Mouse (Mus musculus): ENCODE measurements around the gene Galnt3. TPM values are rescaled to one million over a fixed set of nuclear protein-coding genes. Genes with fewer than 3 reads are reported as not detected.
A peak's percentile ranks its signal among the peaks of the same experiment; 100 is the strongest.

Gene Galnt3
- 7.0 and 9.4 TPM in 2 replicates for polyA plus RNA-seq (2014; fragmentation: Nextera tagmentation; extraction: Ambion mirVana)

DNA sequence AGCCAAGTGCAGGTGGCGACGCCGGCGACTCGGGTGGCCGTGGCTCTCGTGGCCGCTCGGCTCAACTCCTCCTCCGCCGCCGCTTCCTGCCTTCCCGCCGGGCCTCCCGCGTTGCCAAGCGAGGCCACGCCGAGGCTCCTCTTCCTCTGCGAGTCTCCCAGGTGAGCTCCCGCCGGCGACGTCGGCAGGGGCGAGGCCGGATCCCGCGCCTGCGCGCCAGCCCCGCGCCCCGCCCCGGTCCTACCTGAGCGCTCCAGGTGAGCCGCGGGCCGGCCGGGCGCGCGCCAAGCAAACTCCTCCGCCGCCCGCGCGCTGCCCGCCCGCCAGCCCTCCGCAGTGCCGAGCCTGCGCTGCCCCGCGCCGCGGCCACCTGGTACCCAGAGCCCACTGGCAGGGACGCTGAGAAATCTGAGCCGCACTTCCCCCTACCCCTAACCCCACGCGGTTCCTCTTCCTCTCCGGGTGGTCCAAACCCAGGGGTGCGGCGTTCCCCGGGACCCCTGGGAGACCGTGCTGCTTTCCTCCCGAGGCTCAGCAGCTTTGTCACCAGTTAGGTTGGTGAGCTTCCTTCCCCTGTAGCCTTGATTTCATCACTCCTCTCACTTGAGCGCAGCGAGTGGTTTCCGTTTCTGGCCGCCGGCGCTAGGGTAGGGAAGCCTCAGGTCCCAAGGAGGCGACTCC is at the start of gene Galnt3:
Gene Galnt3, minus strand, starts transcription at position 404 of the 681 bp plus-strand sequence.
- Histone ChIP-seq H3K4me1 (ENCODE audit: control insufficient read depth, insufficient read depth, low read length) (no peaks in the 10 kb centered on the region), H3K27me3 (ENCODE audit: control insufficient read depth, insufficient read depth, low read length) (peaks cover 18% of the 10 kb centered on the region), H3K27ac (ENCODE audit: low read depth, low read length) (no peak within 1 kb of the TSS), H3K9me3 (ENCODE audit: control insufficient read depth, low read length) (no peaks in the 10 kb centered on the region), H3K36me3 (ENCODE audit: control insufficient read depth, insufficient read depth, low read length) (no peaks in the 10 kb centered on the region), H3K4me3 (ENCODE audit: low read length) (peak within 1 kb of the TSS; percentile 72), H3K9ac (ENCODE audit: low read depth, low read length) (peak within 1 kb of the TSS; percentile 66), H3K4me2 (replicated peaks; ENCODE audit: low read depth, low read length) (peak within 1 kb of the TSS; percentile 100)
- under 1% methylated on average over 41 of the region's 74 CpGs for WGBS
- peak; percentile 77 for ATAC-seq (ENCODE audit: low FRiP score, low TSS enrichment)

DNA sequence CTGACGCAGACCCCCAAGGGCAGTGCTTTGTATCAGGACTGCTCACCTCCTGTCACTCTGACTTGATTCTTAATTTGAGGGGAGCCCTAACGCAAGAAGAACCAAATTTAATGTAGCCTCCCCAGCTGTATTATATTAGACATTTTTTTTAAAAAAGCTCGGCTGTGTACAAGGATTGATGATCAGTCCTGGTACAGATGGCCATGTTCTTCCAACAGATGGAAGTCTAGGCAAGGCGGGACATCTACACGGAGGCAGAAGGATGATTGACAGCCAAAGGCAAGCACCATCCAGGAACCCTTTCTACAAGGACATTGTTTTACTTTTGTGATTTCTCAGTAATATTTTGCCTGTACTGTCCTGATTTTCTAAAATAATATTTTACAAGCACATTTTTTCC is 48.3 kb upstream of the Galnt3 start:
- ATAC-seq (ENCODE audit: low FRiP score, low TSS enrichment), result no peak
- no peak overlapping the region for H3K27ac ChIP-seq (ENCODE audit: low read depth, low read length)
- H3K36me3 ChIP-seq (ENCODE audit: control insufficient read depth, insufficient read depth, low read length), result no peaks in the 10 kb centered on the region
- no peak overlapping the region for H3K4me2 ChIP-seq (replicated peaks; ENCODE audit: low read depth, low read length)
- no peaks in the 10 kb centered on the region for H3K4me1 ChIP-seq (ENCODE audit: control insufficient read depth, insufficient read depth, low read length)
- no peaks in the 10 kb centered on the region for H3K9me3 ChIP-seq (ENCODE audit: control insufficient read depth, low read length)
- no peaks in the 10 kb centered on the region for H3K27me3 ChIP-seq (ENCODE audit: control insufficient read depth, insufficient read depth, low read length)
- no peak overlapping the region for H3K4me3 ChIP-seq (ENCODE audit: low read length)
- WGBS, result 83% methylated on average over 5 of the region's 5 CpGs
- H3K9ac ChIP-seq (ENCODE audit: low read depth, low read length), result no peak overlapping the region

DNA sequence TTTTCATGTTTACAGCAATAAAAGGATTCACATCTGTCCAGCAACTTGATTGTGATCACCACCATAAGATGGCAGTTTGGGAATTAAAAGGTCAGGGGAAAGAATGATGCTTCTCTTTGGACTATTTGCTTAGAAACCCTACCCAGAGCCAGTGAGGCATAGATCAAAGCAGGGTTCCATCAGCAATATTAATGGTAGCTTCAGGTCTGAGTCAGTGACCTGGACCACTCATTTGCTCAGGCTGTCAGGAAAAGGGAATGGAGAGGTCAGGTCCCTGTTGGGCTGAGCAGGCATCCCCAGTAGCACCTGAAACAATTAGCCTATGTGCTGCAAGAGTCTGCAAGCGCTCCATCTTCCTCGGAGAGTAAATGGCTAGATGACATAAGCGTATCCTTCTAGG is 46.8 kb upstream of the Galnt3 start:
- Histone ChIP-seq H3K36me3 (ENCODE audit: control insufficient read depth, insufficient read depth, low read length) (no peaks in the 10 kb centered on the region), H3K27me3 (ENCODE audit: control insufficient read depth, insufficient read depth, low read length) (no peaks in the 10 kb centered on the region), H3K27ac (ENCODE audit: low read depth, low read length) (no peak overlapping the region), H3K4me3 (ENCODE audit: low read length) (no peak overlapping the region), H3K4me1 (ENCODE audit: control insufficient read depth, insufficient read depth, low read length) (no peaks in the 10 kb centered on the region), H3K4me2 (replicated peaks; ENCODE audit: low read depth, low read length) (peak overlapping the region; percentile 33; the same call in 1 of the 2 replicates), H3K9ac (ENCODE audit: low read depth, low read length) (no peak overlapping the region), H3K9me3 (ENCODE audit: control insufficient read depth, low read length) (no peaks in the 10 kb centered on the region)
- 36% methylated on average over 3 of the region's 3 CpGs for WGBS
- peak; percentile 89 for ATAC-seq (ENCODE audit: low FRiP score, low TSS enrichment)

DNA sequence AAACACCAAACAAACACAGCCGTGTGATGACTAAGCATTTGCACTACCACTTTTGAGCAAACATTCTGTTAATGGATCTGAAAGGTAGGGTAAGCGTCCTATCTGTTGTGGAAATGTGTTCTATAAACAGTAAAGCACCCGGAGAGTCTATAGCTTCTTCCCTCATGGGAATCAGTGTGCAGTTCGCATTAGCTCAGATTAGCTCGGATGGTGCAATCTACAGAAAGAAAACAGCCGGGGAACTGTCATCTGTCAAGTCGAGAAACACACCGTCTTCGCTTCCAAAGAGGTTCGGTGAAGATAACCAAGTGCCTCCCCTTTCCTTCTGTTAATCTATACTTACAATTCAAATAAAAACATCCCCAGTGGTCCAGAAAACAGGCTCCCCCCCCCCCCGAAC is 45.9 kb upstream of the Galnt3 start:
- H3K9ac ChIP-seq (ENCODE audit: low read depth, low read length), result no peak overlapping the region
- H3K27ac ChIP-seq (ENCODE audit: low read depth, low read length), result no peak overlapping the region
- no peak for ATAC-seq (ENCODE audit: low FRiP score, low TSS enrichment)
- no peak overlapping the region for H3K4me3 ChIP-seq (ENCODE audit: low read length)
- no peaks in the 10 kb centered on the region for H3K9me3 ChIP-seq (ENCODE audit: control insufficient read depth, low read length)
- H3K27me3 ChIP-seq (ENCODE audit: control insufficient read depth, insufficient read depth, low read length), result no peaks in the 10 kb centered on the region
- H3K4me2 ChIP-seq (replicated peaks; ENCODE audit: low read depth, low read length), result no peak overlapping the region
- WGBS, result 49% methylated on average over 11 of the region's 11 CpGs
- H3K36me3 ChIP-seq (ENCODE audit: control insufficient read depth, insufficient read depth, low read length), result no peaks in the 10 kb centered on the region
- H3K4me1 ChIP-seq (ENCODE audit: control insufficient read depth, insufficient read depth, low read length), result no peaks in the 10 kb centered on the region

DNA sequence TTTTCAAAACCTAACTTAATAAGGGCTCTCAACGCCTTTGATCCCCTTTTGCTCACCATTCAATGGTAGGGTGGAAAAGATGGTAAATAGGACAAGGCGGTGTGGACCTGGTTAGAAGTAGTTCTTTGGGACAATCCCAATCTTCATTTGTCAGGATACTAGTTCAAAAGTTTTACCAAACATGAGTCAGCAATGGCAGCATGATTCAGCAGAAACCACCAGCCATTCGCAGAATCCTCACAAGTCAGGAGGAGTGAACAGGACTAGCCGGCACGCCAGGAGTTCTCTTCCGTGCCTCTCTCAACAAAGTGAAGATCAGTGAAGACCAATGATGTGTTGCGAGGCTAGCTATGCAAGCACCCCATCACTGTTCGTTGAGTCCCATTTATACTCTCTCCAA is 40.2 kb upstream of the Galnt3 start:
- 93% methylated on average over 8 of the region's 8 CpGs for WGBS
- no peak overlapping the region for H3K27ac ChIP-seq (ENCODE audit: low read depth, low read length)
- H3K27me3 ChIP-seq (ENCODE audit: control insufficient read depth, insufficient read depth, low read length), result no peaks in the 10 kb centered on the region
- H3K4me2 ChIP-seq (replicated peaks; ENCODE audit: low read depth, low read length), result no peak overlapping the region
- H3K9ac ChIP-seq (ENCODE audit: low read depth, low read length), result no peak overlapping the region
- no peak for ATAC-seq (ENCODE audit: low FRiP score, low TSS enrichment)
- H3K4me3 ChIP-seq (ENCODE audit: low read length), result no peak overlapping the region
- no peaks in the 10 kb centered on the region for H3K9me3 ChIP-seq (ENCODE audit: control insufficient read depth, low read length)
- no peaks in the 10 kb centered on the region for H3K36me3 ChIP-seq (ENCODE audit: control insufficient read depth, insufficient read depth, low read length)
- no peaks in the 10 kb centered on the region for H3K4me1 ChIP-seq (ENCODE audit: control insufficient read depth, insufficient read depth, low read length)

DNA sequence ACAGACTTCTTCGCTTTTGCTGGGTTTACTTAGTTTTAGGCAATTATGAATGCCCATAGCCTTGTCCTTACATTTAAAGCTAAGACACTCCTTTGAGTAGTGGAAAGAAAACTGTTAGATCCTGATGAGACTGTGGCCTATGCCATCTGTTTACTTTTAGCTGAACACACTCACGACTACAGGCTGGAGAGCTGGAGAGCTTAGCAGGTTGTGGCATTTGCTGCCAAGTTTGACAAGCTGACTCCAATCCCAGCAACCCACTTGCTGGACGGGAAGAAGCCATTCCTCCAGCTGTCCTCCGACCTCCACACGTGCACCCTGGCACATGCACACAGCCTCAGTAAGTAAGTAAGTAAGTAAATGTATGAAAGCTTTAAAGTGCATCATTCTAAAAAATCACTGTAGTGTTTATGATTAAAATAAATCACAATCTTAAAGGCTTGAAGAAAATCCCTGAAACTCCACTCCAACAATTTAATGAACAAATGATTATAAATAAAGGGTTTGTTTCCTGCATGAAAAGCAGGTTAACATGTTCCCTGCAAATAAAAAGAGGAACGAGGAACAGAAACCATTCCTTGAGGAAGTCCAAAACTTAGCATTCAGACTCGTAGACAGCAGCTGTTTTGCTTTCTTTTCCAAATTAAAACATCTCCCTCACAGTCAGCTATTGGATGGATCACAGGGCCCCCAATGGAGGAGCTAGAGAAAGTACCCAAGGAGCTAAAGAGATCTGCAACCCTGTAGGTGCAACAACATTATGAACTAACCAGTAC is 33.5 kb upstream of the Galnt3 start:
- H3K9me3 ChIP-seq (ENCODE audit: control insufficient read depth, low read length), result no peaks in the 10 kb centered on the region
- no peak overlapping the region for H3K9ac ChIP-seq (ENCODE audit: low read depth, low read length)
- 66% methylated on average over 7 of the region's 7 CpGs for WGBS
- H3K27ac ChIP-seq (ENCODE audit: low read depth, low read length), result no peak overlapping the region
- H3K27me3 ChIP-seq (ENCODE audit: control insufficient read depth, insufficient read depth, low read length), result no peaks in the 10 kb centered on the region
- H3K4me3 ChIP-seq (ENCODE audit: low read length), result no peak overlapping the region
- ATAC-seq (ENCODE audit: low FRiP score, low TSS enrichment), result no peak
- no peak overlapping the region for H3K4me2 ChIP-seq (replicated peaks; ENCODE audit: low read depth, low read length)
- H3K4me1 ChIP-seq (ENCODE audit: control insufficient read depth, insufficient read depth, low read length), result no peaks in the 10 kb centered on the region
- no peaks in the 10 kb centered on the region for H3K36me3 ChIP-seq (ENCODE audit: control insufficient read depth, insufficient read depth, low read length)

DNA sequence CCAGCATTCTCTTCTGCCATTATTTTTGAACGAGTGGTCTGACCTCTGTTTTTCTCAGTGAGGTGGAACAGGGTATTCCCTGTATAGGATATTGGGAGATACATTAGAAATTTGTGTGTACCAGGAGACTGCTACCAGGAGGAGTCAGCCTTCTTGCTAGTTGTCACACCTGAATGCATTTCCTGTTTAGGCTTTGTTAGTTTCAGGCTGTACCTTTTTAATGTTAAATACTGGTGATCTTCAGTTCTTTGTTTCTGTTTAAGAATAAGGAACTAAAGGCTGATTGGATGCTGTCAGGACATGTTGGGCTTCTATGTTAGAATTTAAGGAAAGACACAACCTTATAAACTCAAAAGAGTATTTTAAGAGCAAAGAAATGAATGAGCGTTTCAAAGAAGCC is 26.6 kb upstream of the Galnt3 start:
- Histone ChIP-seq H3K36me3 (ENCODE audit: control insufficient read depth, insufficient read depth, low read length) (no peaks in the 10 kb centered on the region), H3K27me3 (ENCODE audit: control insufficient read depth, insufficient read depth, low read length) (no peaks in the 10 kb centered on the region), H3K9me3 (ENCODE audit: control insufficient read depth, low read length) (no peaks in the 10 kb centered on the region), H3K9ac (ENCODE audit: low read depth, low read length) (no peak overlapping the region), H3K4me3 (ENCODE audit: low read length) (no peak overlapping the region), H3K4me1 (ENCODE audit: control insufficient read depth, insufficient read depth, low read length) (no peaks in the 10 kb centered on the region), H3K4me2 (replicated peaks; ENCODE audit: low read depth, low read length) (no peak overlapping the region), H3K27ac (ENCODE audit: low read depth, low read length) (no peak overlapping the region)
- 71% methylated on average over 2 of the region's 2 CpGs for WGBS
- no peak for ATAC-seq (ENCODE audit: low FRiP score, low TSS enrichment)

DNA sequence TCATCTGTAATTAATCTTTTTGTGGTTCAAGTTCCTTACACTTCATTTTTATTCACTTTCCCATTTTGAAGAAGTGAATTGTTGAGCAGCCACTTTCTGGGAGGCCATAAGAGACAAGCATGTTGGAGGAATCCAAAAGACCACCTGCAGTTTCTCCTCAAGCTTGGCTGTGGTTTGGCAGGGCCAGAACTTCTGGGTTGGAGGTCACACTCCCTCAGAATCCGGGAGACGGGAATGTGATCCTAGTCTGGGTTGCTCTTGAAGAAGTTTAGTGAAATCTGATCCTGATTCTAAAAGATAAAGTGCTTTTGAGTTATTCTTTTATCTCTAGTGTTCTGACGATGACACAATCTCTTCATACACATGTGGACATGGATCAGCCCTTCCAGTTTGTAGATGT is 25.7 kb upstream of the Galnt3 start:
- Histone ChIP-seq H3K27me3 (ENCODE audit: control insufficient read depth, insufficient read depth, low read length) (no peaks in the 10 kb centered on the region), H3K9me3 (ENCODE audit: control insufficient read depth, low read length) (no peaks in the 10 kb centered on the region), H3K36me3 (ENCODE audit: control insufficient read depth, insufficient read depth, low read length) (no peaks in the 10 kb centered on the region), H3K4me1 (ENCODE audit: control insufficient read depth, insufficient read depth, low read length) (no peaks in the 10 kb centered on the region), H3K27ac (ENCODE audit: low read depth, low read length) (no peak overlapping the region), H3K9ac (ENCODE audit: low read depth, low read length) (no peak overlapping the region), H3K4me2 (replicated peaks; ENCODE audit: low read depth, low read length) (no peak overlapping the region), H3K4me3 (ENCODE audit: low read length) (no peak overlapping the region)
- ATAC-seq (ENCODE audit: low FRiP score, low TSS enrichment), result no peak; the same call in 1 of the 2 replicates
- 9% methylated on average over 3 of the region's 3 CpGs for WGBS

DNA sequence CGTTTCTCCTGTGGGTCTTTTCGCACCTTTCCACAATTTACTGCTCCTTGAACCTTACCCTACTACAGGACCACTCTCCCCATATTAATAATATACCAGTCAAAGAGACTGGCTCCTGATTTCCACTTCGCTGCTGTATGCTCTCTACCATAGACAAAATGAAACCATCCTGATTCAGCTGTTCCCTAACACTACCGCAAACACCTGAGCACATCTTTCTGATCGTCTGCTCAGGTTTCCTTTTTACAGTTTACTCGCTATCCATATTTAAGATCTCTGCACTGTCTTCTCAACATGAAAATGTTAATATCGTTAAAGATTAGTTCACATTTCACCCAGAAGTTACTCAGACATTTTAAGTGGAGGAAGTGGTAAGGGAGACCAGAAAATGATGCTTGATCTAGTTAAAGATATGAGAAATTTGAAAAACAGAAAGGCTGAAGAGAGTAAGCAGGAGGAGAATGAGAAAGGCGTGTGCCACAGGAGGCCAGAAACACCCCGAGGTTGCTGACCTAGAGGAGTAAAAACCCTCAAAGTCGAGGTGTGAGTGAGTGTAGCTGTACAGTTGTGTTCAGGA is 23.9 kb upstream of the Galnt3 start:
- Histone ChIP-seq H3K9ac (ENCODE audit: low read depth, low read length) (no peak overlapping the region), H3K4me3 (ENCODE audit: low read length) (no peak overlapping the region), H3K27ac (ENCODE audit: low read depth, low read length) (no peak overlapping the region), H3K27me3 (ENCODE audit: control insufficient read depth, insufficient read depth, low read length) (no peaks in the 10 kb centered on the region), H3K36me3 (ENCODE audit: control insufficient read depth, insufficient read depth, low read length) (no peaks in the 10 kb centered on the region), H3K4me1 (ENCODE audit: control insufficient read depth, insufficient read depth, low read length) (0 out of 2 replicates have a peak, but pooled peaks cover 9% of the 10 kb centered on the region), H3K4me2 (replicated peaks; ENCODE audit: low read depth, low read length) (no peak overlapping the region), H3K9me3 (ENCODE audit: control insufficient read depth, low read length) (no peaks in the 10 kb centered on the region)
- ATAC-seq (ENCODE audit: low FRiP score, low TSS enrichment), result no peak
- WGBS, result 79% methylated on average over 10 of the region's 10 CpGs

All from kidney, embryonic 14.5 days (tissue).